Comparison of ENCODE assay signal across 7 mouse cellular contexts in the genomic region with DNA sequence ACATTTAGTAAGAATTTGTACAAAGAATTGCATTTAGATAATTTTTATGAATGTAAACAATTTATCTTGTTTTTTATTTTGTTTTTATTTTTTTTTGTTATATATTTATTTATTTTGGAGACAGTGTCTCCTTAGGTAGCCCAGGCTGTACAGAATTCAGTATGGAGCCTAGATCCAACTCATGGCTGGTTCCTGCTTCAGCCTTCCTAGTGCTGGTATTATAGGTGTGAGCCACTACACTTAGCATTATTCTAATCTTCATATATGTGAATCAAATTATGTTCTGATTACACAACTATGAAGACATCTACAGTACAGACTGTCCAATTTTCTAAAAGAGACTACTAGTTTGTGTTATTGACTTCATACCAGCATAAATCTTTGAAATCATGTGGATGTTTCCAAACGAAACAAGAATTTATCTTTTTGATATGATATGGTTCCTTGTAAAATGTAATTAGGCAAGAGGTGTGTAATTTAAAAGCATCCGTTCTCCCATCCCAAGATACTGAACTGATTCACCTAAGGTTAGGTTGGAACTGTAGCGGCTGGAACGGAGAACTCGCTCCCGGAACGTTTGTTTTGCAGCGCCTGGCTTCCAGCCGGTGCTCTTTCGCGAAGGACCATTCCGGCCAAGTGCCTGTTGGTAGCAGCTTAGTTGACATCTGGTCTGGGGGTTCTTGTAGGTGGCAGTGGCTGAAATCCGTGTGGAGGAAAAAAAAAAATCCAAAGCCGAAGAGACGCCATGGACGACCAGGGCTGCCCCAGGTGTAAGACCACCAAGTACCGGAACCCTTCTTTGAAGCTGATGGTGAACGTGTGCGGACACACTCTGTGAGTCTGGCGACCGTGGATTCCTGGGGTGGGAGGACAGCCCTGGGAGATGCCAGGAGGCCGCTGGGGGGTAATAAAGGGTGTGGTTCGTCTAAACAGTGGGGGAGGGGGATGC. TPM values are rescaled to one million over a fixed set of nuclear protein-coding genes. Genes with fewer than 3 reads are reported as not detected.
DNase-seq lines count a peak whose midpoint lies in the region; ATAC-seq lines count a peak whose summit lies in the region.

A gene (plus strand): TSS at position 625 of the 949 bp plus-strand sequence.

- 0 out of 2 replicates have a peak within 1 kb of the TSS, but pooled peaks have one; percentile 41 for H3K27ac ChIP-seq in intestine, embryonic 16.5 days (ENCODE audit: low read length)
- H3K27ac ChIP-seq in midbrain, embryonic 11.5 days (ENCODE audit: low read depth, low read length): no peak within 1 kb of the TSS; the same call in 1 of the 2 replicates

- no peaks in the 10 kb centered on the region for H3K9me3 ChIP-seq in intestine, embryonic 16.5 days (ENCODE audit: control insufficient read depth, low read length)
- no peaks in the 10 kb centered on the region for H3K9me3 ChIP-seq in midbrain, embryonic 11.5 days (ENCODE audit: control insufficient read depth, low read length)

- intact Hi-C loops in gastrocnemius, postnatal 36 days (cut with DNase I): no loop called here
- intact Hi-C loops in left cerebral cortex, postnatal 36 days (cut with DNase I): loop anchor here (2.0 kb wide), 1 partner anchor 163 kb away; a partner anchor contains a TSS

- no peaks in the 10 kb centered on the region for H3K36me3 ChIP-seq in intestine, embryonic 16.5 days (ENCODE audit: control insufficient read depth, insufficient read depth, low read length)
- no peaks in the 10 kb centered on the region for H3K36me3 ChIP-seq in midbrain, embryonic 11.5 days (ENCODE audit: control insufficient read depth, insufficient read depth, low read length)

- H3K4me3 ChIP-seq in intestine, embryonic 16.5 days (ENCODE audit: low read length): peak within 1 kb of the TSS; percentile 81
- H3K4me3 ChIP-seq in midbrain, embryonic 11.5 days (ENCODE audit: low read depth, low read length): peak within 1 kb of the TSS; percentile 64

- peaks cover 3% of the 10 kb centered on the region; the same call in 1 of the 2 replicates for H3K4me1 ChIP-seq in intestine, embryonic 16.5 days (ENCODE audit: control insufficient read depth, insufficient read depth, low read length)
- H3K4me1 ChIP-seq in midbrain, embryonic 11.5 days (ENCODE audit: control insufficient read depth, insufficient read depth, low read length): peaks cover 8% of the 10 kb centered on the region

- DNase-seq in adrenal gland, adult 2 months: peak; percentile 88
- DNase-seq in embryo, embryonic 11.5 days (ENCODE audit: low read depth, low spot score): peak; percentile 76
- peak; percentile 72 to 90 for DNase-seq in gastrocnemius, postnatal 36 days
- peak; percentile 85 to 87 for DNase-seq in left cerebral cortex, postnatal 36 days (ENCODE audit: low spot score in 2 of 2)
- DNase-seq in midbrain, embryonic 11.5 days (ENCODE audit: low spot score, missing footprints): peak; percentile 100
- peak; percentile 60 for DNase-seq in skeletal muscle tissue, adult 2 months (ENCODE audit: low read depth, low spot score)

- peak within 1 kb of the TSS; percentile 80 for H3K9ac ChIP-seq in intestine, embryonic 16.5 days (ENCODE audit: low read depth, low read length)
- H3K9ac ChIP-seq in midbrain, embryonic 11.5 days (ENCODE audit: low read length): peak within 1 kb of the TSS; percentile 73

- peak; percentile 85 for ATAC-seq in intestine, embryonic 16.5 days
- ATAC-seq in midbrain, embryonic 11.5 days (ENCODE audit: low FRiP score): peak; percentile 85

- H3K4me2 ChIP-seq in intestine, embryonic 16.5 days (ENCODE audit: low read depth, low read length): peak within 1 kb of the TSS; percentile 48
- H3K4me2 ChIP-seq in midbrain, embryonic 11.5 days: peak within 1 kb of the TSS; percentile 59

- WGBS in intestine, embryonic 16.5 days: 1% methylated on average over 23 of the region's 23 CpGs
- 2% methylated on average over 23 of the region's 23 CpGs for WGBS in midbrain, embryonic 11.5 days

- no peaks in the 10 kb centered on the region for H3K27me3 ChIP-seq in intestine, embryonic 16.5 days (replicated peaks; ENCODE audit: control insufficient read depth, insufficient read depth, low read length)
- H3K27me3 ChIP-seq in midbrain, embryonic 11.5 days (ENCODE audit: control insufficient read depth, insufficient read depth, low read length): no peaks in the 10 kb centered on the region

RNA-seq across cellular contexts. Expression of the gene that starts here (rescaled TPM):
- total RNA-seq in adrenal gland, adult 2 months (2021): 10 to 100 TPM; 15.0 to 23.4 TPM
- 1.4 and 1.9 TPM in 2 replicates for polyA plus RNA-seq in adrenal gland, adult 2 months (2012; rRNA removed)
- total RNA-seq in gastrocnemius, postnatal 36 days (2021): 10 to 100 TPM; 13.1 to 15.9 TPM
- polyA plus RNA-seq in intestine, embryonic 16.5 days (2015; fragmentation: Nextera tagmentation; extraction: Ambion mirVana): 21.0 and 21.1 TPM in 2 replicates
- 10 to 100 TPM; 21.3 to 22.0 TPM for total RNA-seq in left cerebral cortex, postnatal 36 days (2021)
- 36.8 and 38.7 TPM in 2 replicates for polyA plus RNA-seq in midbrain, embryonic 11.5 days (2014; fragmentation: Nextera tagmentation; extraction: Ambion mirVana)
